Mouse (Mus musculus): ENCODE results near the gene Limd1. TPM values are rescaled to one million over a fixed set of nuclear protein-coding genes. Genes with fewer than 3 reads are reported as not detected.
"Not testable (repeated sequence)": the region's sequence is repeated elsewhere in the genome, so short reads cannot be mapped to it uniquely, and the experiment has no call there.

Gene Limd1
- polyA plus RNA-seq (2014; fragmentation: Nextera tagmentation; extraction: Ambion mirVana), result 30.9 and 32.4 TPM in 2 replicates

GRCm38 (mm10) chr9:123478586-123479195 is at the start of gene Limd1:
Gene Limd1, plus strand, starts transcription at chr9:123478706.
- Histone ChIP-seq H3K9ac (ENCODE audit: low read depth, low read length) (peak within 1 kb of the TSS; percentile 87), H3K9me3 (replicated peaks; ENCODE audit: control insufficient read depth, low read length) (no peaks in the 10 kb centered on the region), H3K27ac (ENCODE audit: low read depth, low read length) (peak within 1 kb of the TSS; percentile 90), H3K4me2 (peak within 1 kb of the TSS; percentile 96), H3K4me1 (ENCODE audit: control insufficient read depth, insufficient read depth, low read length) (peaks cover 40% of the 10 kb centered on the region), H3K36me3 (ENCODE audit: control insufficient read depth, insufficient read depth, low read length) (peaks cover 3% of the 10 kb centered on the region; the same call in 1 of the 2 replicates), H3K4me3 (ENCODE audit: low read depth, low read length) (peak within 1 kb of the TSS; percentile 71), H3K27me3 (ENCODE audit: control insufficient read depth, insufficient read depth, low read length) (no peaks in the 10 kb centered on the region)
- 0% methylated on average over 40 of the region's 57 CpGs for WGBS (ENCODE audit: insufficient replicate concordance)
- peak; percentile 89 for ATAC-seq (replicated peaks; ENCODE audit: insufficient number of reproducible peaks, low FRiP score, low TSS enrichment)

- Histone ChIP-seq H3K9me3 (replicated peaks; ENCODE audit: control insufficient read depth, low read length) (no peaks in the 10 kb centered on the region), H3K27me3 (ENCODE audit: control insufficient read depth, insufficient read depth, low read length) (no peaks in the 10 kb centered on the region), H3K27ac (ENCODE audit: low read depth, low read length) (no peak overlapping the region), H3K4me3 (ENCODE audit: low read depth, low read length) (no peak overlapping the region), H3K4me2 (no peak overlapping the region), H3K9ac (ENCODE audit: low read depth, low read length) (no peak overlapping the region), H3K36me3 (ENCODE audit: control insufficient read depth, insufficient read depth, low read length) (no peaks in the 10 kb centered on the region), H3K4me1 (ENCODE audit: control insufficient read depth, insufficient read depth, low read length) (no peaks in the 10 kb centered on the region)
- 92% methylated on average over 4 of the region's 4 CpGs for WGBS (ENCODE audit: insufficient replicate concordance)
- ATAC-seq (replicated peaks; ENCODE audit: insufficient number of reproducible peaks, low FRiP score, low TSS enrichment), result no peak
Measured at GRCm38 (mm10) chr9:123429863-123430262, 48.6 kb upstream of the Limd1 start.

DNA sequence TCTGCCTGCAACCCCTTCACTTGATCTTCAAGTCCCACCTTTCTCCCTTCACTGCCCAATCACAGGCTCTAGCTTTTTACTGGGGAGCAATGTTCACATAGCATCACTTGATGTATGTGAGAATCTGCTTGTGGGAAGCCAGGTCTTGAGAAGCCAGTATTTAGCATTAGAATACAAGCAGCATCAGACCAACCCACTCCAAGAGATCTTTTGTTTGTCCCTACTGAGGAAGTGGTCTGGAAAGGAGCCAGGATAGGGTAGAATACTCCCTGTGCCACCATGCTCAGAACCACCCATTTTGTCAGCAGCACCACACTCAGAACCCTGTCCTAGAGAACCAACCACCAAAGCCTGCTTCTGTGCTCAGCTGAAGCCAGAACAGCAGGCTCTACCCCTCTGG is 47.5 kb upstream of the Limd1 start:
- no peaks in the 10 kb centered on the region for H3K27me3 ChIP-seq (ENCODE audit: control insufficient read depth, insufficient read depth, low read length)
- no peaks in the 10 kb centered on the region for H3K9me3 ChIP-seq (replicated peaks; ENCODE audit: control insufficient read depth, low read length)
- 0 out of 2 replicates have a peak, but pooled peaks cover 2% of the 10 kb centered on the region for H3K36me3 ChIP-seq (ENCODE audit: control insufficient read depth, insufficient read depth, low read length)
- no peak overlapping the region for H3K27ac ChIP-seq (ENCODE audit: low read depth, low read length)
- H3K4me3 ChIP-seq (ENCODE audit: low read depth, low read length), result no peak overlapping the region
- no peaks in the 10 kb centered on the region for H3K4me1 ChIP-seq (ENCODE audit: control insufficient read depth, insufficient read depth, low read length)
- H3K9ac ChIP-seq (ENCODE audit: low read depth, low read length), result no peak overlapping the region
- no peak overlapping the region for H3K4me2 ChIP-seq
- ATAC-seq (replicated peaks; ENCODE audit: insufficient number of reproducible peaks, low FRiP score, low TSS enrichment), result no peak

GRCm38 (mm10) chr9:123438223-123438622 is 40.3 kb upstream of the Limd1 start:
- no peak overlapping the region for H3K4me2 ChIP-seq
- ATAC-seq (replicated peaks; ENCODE audit: insufficient number of reproducible peaks, low FRiP score, low TSS enrichment), result no peak
- peaks cover 10% of the 10 kb centered on the region; the same call in 1 of the 2 replicates for H3K36me3 ChIP-seq (ENCODE audit: control insufficient read depth, insufficient read depth, low read length)
- 81% methylated on average over 2 of the region's 2 CpGs for WGBS (ENCODE audit: insufficient replicate concordance)
- no peak overlapping the region for H3K9ac ChIP-seq (ENCODE audit: low read depth, low read length)
- no peak overlapping the region for H3K27ac ChIP-seq (ENCODE audit: low read depth, low read length)
- no peaks in the 10 kb centered on the region for H3K9me3 ChIP-seq (replicated peaks; ENCODE audit: control insufficient read depth, low read length)
- H3K4me3 ChIP-seq (ENCODE audit: low read depth, low read length), result no peak overlapping the region
- H3K4me1 ChIP-seq (ENCODE audit: control insufficient read depth, insufficient read depth, low read length), result no peaks in the 10 kb centered on the region
- no peaks in the 10 kb centered on the region for H3K27me3 ChIP-seq (ENCODE audit: control insufficient read depth, insufficient read depth, low read length)

DNA sequence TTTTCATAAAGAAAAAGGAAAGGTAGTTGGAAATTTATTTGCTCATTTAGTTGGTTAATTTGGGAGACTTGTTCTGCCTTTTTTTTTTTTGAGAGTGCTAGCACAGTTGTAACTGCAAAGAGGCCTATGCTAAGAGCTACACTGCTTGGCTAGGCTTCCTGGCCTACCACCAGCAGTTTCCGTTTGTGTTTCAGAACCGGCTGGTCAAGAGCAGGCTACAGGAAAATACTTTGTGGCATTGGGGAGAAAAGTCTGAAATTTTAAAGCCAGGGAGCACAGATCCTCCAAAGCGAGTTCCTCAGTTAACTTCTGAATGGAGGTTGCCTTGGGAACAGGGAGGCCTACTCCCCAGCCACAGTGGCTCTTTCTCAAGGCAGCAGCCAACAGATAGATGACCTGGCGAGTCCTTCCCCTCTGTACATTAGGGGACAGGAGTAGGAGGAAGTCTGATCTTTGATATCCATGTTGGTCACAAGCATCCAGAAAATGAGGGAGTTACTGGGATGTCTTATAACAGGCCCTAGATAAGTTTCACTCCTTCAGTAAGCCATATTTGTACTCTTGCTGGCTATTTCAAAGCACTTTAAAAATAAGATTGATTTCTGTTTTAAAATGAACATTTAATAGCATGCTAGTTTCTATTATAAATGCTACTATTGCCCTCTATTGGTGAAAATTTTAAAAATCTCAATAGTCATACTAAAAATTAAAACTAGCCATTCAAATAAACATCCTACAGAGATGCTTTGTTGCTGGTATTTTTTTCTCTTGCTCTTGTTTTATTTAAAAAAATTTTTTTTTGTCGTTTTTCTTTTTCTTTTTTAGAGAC is 38.1 kb upstream of the Limd1 start:
- Histone ChIP-seq H3K9ac (ENCODE audit: low read depth, low read length) (no peak overlapping the region), H3K36me3 (ENCODE audit: control insufficient read depth, insufficient read depth, low read length) (peaks cover 10% of the 10 kb centered on the region; the same call in 1 of the 2 replicates), H3K27me3 (ENCODE audit: control insufficient read depth, insufficient read depth, low read length) (no peaks in the 10 kb centered on the region), H3K4me3 (ENCODE audit: low read depth, low read length) (no peak overlapping the region), H3K4me2 (no peak overlapping the region), H3K27ac (ENCODE audit: low read depth, low read length) (no peak overlapping the region), H3K4me1 (ENCODE audit: control insufficient read depth, insufficient read depth, low read length) (no peaks in the 10 kb centered on the region), H3K9me3 (replicated peaks; ENCODE audit: control insufficient read depth, low read length) (no peaks in the 10 kb centered on the region)
- 53% methylated on average over 5 of the region's 5 CpGs for WGBS (ENCODE audit: insufficient replicate concordance)
- no peak for ATAC-seq (replicated peaks; ENCODE audit: insufficient number of reproducible peaks, low FRiP score, low TSS enrichment)

- 86% methylated on average over 3 of the region's 3 CpGs for WGBS (ENCODE audit: insufficient replicate concordance)
- H3K9me3 ChIP-seq (replicated peaks; ENCODE audit: control insufficient read depth, low read length); H3K27me3 ChIP-seq (ENCODE audit: control insufficient read depth, insufficient read depth, low read length); H3K4me3 ChIP-seq (ENCODE audit: low read depth, low read length); H3K27ac ChIP-seq (ENCODE audit: low read depth, low read length); H3K4me2 ChIP-seq; H3K4me1 ChIP-seq (ENCODE audit: control insufficient read depth, insufficient read depth, low read length); ATAC-seq (replicated peaks; ENCODE audit: insufficient number of reproducible peaks, low FRiP score, low TSS enrichment); H3K36me3 ChIP-seq (ENCODE audit: control insufficient read depth, insufficient read depth, low read length); H3K9ac ChIP-seq (ENCODE audit: low read depth, low read length): not testable (repeated sequence)
Measured at GRCm38 (mm10) chr9:123447101-123447500, 31.4 kb upstream of the Limd1 start.

- H3K27me3 ChIP-seq (ENCODE audit: control insufficient read depth, insufficient read depth, low read length), result no peaks in the 10 kb centered on the region
- H3K4me2 ChIP-seq, result no peak overlapping the region
- H3K9ac ChIP-seq (ENCODE audit: low read depth, low read length), result no peak overlapping the region
- no peaks in the 10 kb centered on the region; the same call in 1 of the 2 replicates for H3K36me3 ChIP-seq (ENCODE audit: control insufficient read depth, insufficient read depth, low read length)
- ATAC-seq (replicated peaks; ENCODE audit: insufficient number of reproducible peaks, low FRiP score, low TSS enrichment), result no peak
- H3K9me3 ChIP-seq (replicated peaks; ENCODE audit: control insufficient read depth, low read length), result no peaks in the 10 kb centered on the region
- no peak overlapping the region for H3K4me3 ChIP-seq (ENCODE audit: low read depth, low read length)
- no peaks in the 10 kb centered on the region for H3K4me1 ChIP-seq (ENCODE audit: control insufficient read depth, insufficient read depth, low read length)
- no peak overlapping the region for H3K27ac ChIP-seq (ENCODE audit: low read depth, low read length)
Measured at GRCm38 (mm10) chr9:123448594-123448993, 29.9 kb upstream of the Limd1 start.

DNA sequence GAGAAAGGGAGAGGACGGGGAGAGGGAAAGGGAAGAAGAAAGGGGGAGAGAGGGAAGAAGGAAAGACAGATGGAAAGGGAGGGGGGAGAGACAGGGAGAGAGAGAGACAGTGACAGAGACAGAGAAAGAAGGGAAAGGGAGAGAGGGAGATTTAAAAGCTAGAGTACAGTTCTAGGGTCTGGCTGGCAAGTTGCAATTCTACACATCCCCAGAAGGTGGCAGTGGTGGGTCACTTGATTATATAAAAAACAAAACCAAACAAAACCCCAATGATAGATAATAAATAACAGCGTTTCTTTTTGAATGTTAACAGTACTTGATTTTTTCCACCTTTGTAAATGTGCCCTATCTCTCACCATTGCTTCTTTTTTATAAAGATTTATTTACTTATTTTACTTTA is 28.3 kb upstream of the Limd1 start:
- Histone ChIP-seq H3K4me2 (no peak overlapping the region), H3K9ac (ENCODE audit: low read depth, low read length) (no peak overlapping the region), H3K36me3 (ENCODE audit: control insufficient read depth, insufficient read depth, low read length) (no peaks in the 10 kb centered on the region; the same call in 1 of the 2 replicates), H3K27me3 (ENCODE audit: control insufficient read depth, insufficient read depth, low read length) (no peaks in the 10 kb centered on the region), H3K27ac (ENCODE audit: low read depth, low read length) (no peak overlapping the region), H3K4me3 (ENCODE audit: low read depth, low read length) (no peak overlapping the region), H3K9me3 (replicated peaks; ENCODE audit: control insufficient read depth, low read length) (no peaks in the 10 kb centered on the region), H3K4me1 (ENCODE audit: control insufficient read depth, insufficient read depth, low read length) (no peaks in the 10 kb centered on the region)
- WGBS (ENCODE audit: insufficient replicate concordance), result 39% methylated on average over 2 of the region's 2 CpGs
- no peak for ATAC-seq (replicated peaks; ENCODE audit: insufficient number of reproducible peaks, low FRiP score, low TSS enrichment)
